Mouse (Mus musculus): ENCODE measurements around the gene Thsd7b. TPM values are rescaled to one million over a fixed set of nuclear protein-coding genes. Genes with fewer than 3 reads are reported as not detected.
"Not testable (repeated sequence)": the region's sequence is repeated elsewhere in the genome, so short reads cannot be mapped to it uniquely, and the experiment has no call there.

Gene Thsd7b
- polyA plus RNA-seq, 1 experiment from 2014 or later, result 11.2 TPM

DNA sequence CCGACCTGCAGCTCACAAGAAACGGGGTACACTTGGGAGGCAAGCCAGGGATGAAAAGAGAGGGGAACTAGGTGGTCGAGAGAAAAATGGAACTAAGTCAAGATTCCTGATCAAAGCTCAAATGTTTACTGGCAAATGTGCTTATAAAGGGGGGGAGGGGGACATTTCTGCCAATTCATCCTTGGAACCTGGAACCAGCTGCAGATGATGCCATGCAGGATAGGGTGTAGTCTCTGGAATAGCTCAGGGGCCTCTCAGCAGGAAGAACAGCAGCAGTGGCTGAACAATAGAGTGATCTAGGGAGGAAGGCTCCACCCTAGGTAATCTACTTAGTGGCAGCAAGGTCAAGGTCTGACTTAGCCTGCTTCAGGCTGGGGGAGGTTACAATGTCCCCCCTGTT lies 972.5 kb downstream of the Thsd7b start:
- no peak overlapping the region for H3K4me2 ChIP-seq (ENCODE audit: low read depth, low read length)
- ATAC-seq (replicated peaks; ENCODE audit: insufficient number of reproducible peaks, low FRiP score, low TSS enrichment, low read depth) (no peak), DNase-seq (ENCODE audit: low spot score) (no peak)
- H3K36me3 ChIP-seq (replicated peaks; ENCODE audit: control insufficient read depth, insufficient read depth, low read depth, low read length), result no peaks in the 10 kb centered on the region
- H3K27ac ChIP-seq (replicated peaks; ENCODE audit: low read depth, low read length), result no peak overlapping the region
- H3K4me3 ChIP-seq (ENCODE audit: low read depth, low read length), result no peak overlapping the region
- H3K4me1 ChIP-seq (ENCODE audit: control insufficient read depth, insufficient read depth, low read length), result no peaks in the 10 kb centered on the region
- H3K27me3 ChIP-seq (ENCODE audit: control insufficient read depth, insufficient read depth, low read length), result no peaks in the 10 kb centered on the region
- H3K9ac ChIP-seq (replicated peaks; ENCODE audit: low read length), result no peak overlapping the region
- H3K9me3 ChIP-seq (replicated peaks; ENCODE audit: control insufficient read depth, low read length), result no peaks in the 10 kb centered on the region
- WGBS, result 88% methylated on average over 3 of the region's 3 CpGs

DNA sequence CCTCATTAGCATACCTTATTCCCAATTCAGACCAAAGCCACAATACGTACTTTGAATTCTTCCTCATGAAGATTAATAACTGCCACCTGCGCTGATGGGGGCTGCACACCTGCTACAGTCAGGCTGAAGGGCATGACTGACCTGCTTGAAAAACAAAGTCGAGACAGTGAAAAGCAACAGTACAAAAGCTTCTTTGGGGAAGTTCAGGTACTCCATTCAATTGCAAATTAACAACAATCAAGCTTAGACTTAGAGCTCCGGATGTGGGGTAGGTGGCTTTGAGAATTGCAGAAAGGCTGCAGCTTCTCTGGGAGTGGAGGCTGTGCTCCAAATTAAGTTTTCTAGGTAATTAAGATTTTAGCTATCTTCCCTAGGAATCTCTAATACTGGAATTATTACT lies 973.2 kb downstream of the Thsd7b start:
- not testable (repeated sequence) for H3K4me1 ChIP-seq (ENCODE audit: control insufficient read depth, insufficient read depth, low read length); H3K27me3 ChIP-seq (ENCODE audit: control insufficient read depth, insufficient read depth, low read length); DNase-seq (ENCODE audit: low spot score); H3K9me3 ChIP-seq (replicated peaks; ENCODE audit: control insufficient read depth, low read length); ATAC-seq (replicated peaks; ENCODE audit: insufficient number of reproducible peaks, low FRiP score, low TSS enrichment, low read depth); H3K4me2 ChIP-seq (ENCODE audit: low read depth, low read length); H3K4me3 ChIP-seq (ENCODE audit: low read depth, low read length); H3K36me3 ChIP-seq (replicated peaks; ENCODE audit: control insufficient read depth, insufficient read depth, low read depth, low read length); H3K9ac ChIP-seq (replicated peaks; ENCODE audit: low read length); H3K27ac ChIP-seq (replicated peaks; ENCODE audit: low read depth, low read length)
- 85% methylated on average over 4 of the region's 4 CpGs for WGBS

DNA sequence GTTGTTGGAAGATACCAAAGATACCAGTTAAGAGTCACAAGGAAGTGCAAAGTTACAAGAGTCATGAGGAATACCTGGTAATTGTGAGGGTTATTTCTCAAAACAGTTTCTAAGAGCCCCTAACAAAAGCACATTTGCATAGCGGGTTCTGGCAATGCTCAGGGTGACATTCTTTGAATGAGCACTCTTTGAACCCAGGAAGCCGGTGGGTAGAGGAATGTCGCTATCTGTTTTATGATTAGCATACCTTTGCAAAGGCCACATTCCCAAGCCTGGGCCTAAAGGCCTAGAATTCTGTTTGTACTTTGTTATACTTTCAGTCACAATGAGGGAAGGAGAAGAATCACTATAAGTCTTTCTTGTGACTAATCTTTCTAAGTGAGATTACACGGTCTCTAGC lies 973.8 kb downstream of the Thsd7b start:
- H3K4me2 ChIP-seq (ENCODE audit: low read depth, low read length); ATAC-seq (replicated peaks; ENCODE audit: insufficient number of reproducible peaks, low FRiP score, low TSS enrichment, low read depth); H3K4me1 ChIP-seq (ENCODE audit: control insufficient read depth, insufficient read depth, low read length); H3K9me3 ChIP-seq (replicated peaks; ENCODE audit: control insufficient read depth, low read length); H3K36me3 ChIP-seq (replicated peaks; ENCODE audit: control insufficient read depth, insufficient read depth, low read depth, low read length); H3K9ac ChIP-seq (replicated peaks; ENCODE audit: low read length); H3K27me3 ChIP-seq (ENCODE audit: control insufficient read depth, insufficient read depth, low read length); H3K4me3 ChIP-seq (ENCODE audit: low read depth, low read length); DNase-seq (ENCODE audit: low spot score); H3K27ac ChIP-seq (replicated peaks; ENCODE audit: low read depth, low read length): not testable (repeated sequence)
- WGBS, result 95% methylated on average over 4 of the region's 4 CpGs

DNA sequence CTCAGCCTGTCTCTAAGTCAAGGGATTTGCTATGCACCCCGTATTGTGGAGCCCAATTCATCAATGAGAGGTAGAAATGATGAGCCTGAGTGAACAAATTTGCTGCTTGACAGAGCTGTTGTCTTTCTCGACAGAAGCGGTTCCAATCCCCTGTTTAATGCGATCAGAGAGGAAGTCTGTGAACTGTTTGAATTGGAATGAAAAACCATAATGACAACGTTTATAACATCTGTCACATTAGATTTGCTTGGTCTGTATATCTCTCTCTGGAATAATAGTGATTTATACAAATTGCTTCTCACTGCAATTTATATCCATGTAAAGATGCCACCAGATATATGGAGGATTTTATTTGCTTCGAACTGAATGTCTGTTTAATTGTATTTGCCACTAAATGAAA lies 988.9 kb downstream of the Thsd7b start:
- 70% methylated on average over 6 of the region's 6 CpGs for WGBS
- no peak for DNase-seq (ENCODE audit: low spot score)
- no peak for ATAC-seq (replicated peaks; ENCODE audit: insufficient number of reproducible peaks, low FRiP score, low TSS enrichment, low read depth)
- H3K9me3 ChIP-seq (replicated peaks; ENCODE audit: control insufficient read depth, low read length), result no peaks in the 10 kb centered on the region
- no peaks in the 10 kb centered on the region for H3K36me3 ChIP-seq (replicated peaks; ENCODE audit: control insufficient read depth, insufficient read depth, low read depth, low read length)
- H3K27me3 ChIP-seq (ENCODE audit: control insufficient read depth, insufficient read depth, low read length), result no peaks in the 10 kb centered on the region
- no peak overlapping the region for H3K9ac ChIP-seq (replicated peaks; ENCODE audit: low read length)
- no peaks in the 10 kb centered on the region for H3K4me1 ChIP-seq (ENCODE audit: control insufficient read depth, insufficient read depth, low read length)
- no peak overlapping the region for H3K4me3 ChIP-seq (ENCODE audit: low read depth, low read length)
- no peak overlapping the region for H3K4me2 ChIP-seq (ENCODE audit: low read depth, low read length)
- no peak overlapping the region for H3K27ac ChIP-seq (replicated peaks; ENCODE audit: low read depth, low read length)
